Mouse (Mus musculus) CD4-positive, CD25-positive, alpha-beta regulatory T cell, adult 4 months (primary cell): Measurements from ENCODE around the gene Tarbp1. TPM values are rescaled to one million over a fixed set of nuclear protein-coding genes. Genes with fewer than 3 reads are reported as not detected.
"Not testable (repeated sequence)": the region's sequence is repeated elsewhere in the genome, so short reads cannot be mapped to it uniquely, and the experiment has no call there.

ENCODE experiments used
- ATAC-seq: one replicate; pipeline ENCODE4 v1.8.0; 2017
- polyA plus RNA-seq, 2 experiments: library from polyadenylated mRNA; unstranded; fragments of 100-300 nt; shearing (Covaris generic); gene quantifications; one replicate each; pipeline ENCODE4 v1.2.1; 2017

The Tarbp1 gene
- polyA plus RNA-seq, 2 experiments from 2014 or later = 2.0 to 2.2 TPM

- no peak for ATAC-seq
Measured at GRCm38 (mm10) chr8:126494160-126495110, 19.6 kb upstream of the Tarbp1 start.

GRCm38 (mm10) chr8:126482938-126483337 is 8.1 kb upstream of the Tarbp1 start:
- peak; percentile 94 for ATAC-seq

GRCm38 (mm10) chr8:126482348-126482720 is 7.5 kb upstream of the Tarbp1 start:
- ATAC-seq = no peak

- ATAC-seq = peak; percentile 47
Measured at GRCm38 (mm10) chr8:126481494-126482347, 6.9 kb upstream of the Tarbp1 start.

GRCm38 (mm10) chr8:126480366-126480765 is 5.5 kb upstream of the Tarbp1 start:
- no peak for ATAC-seq

- ATAC-seq = no peak
Measured at GRCm38 (mm10) chr8:126478714-126479113, 3.8 kb upstream of the Tarbp1 start.

- peak; percentile 33 for ATAC-seq
Measured at GRCm38 (mm10) chr8:126476151-126476855, 1.4 kb upstream of the Tarbp1 start.

GRCm38 (mm10) chr8:126475738-126476137 is 873 bp upstream of the Tarbp1 start:
- not testable (repeated sequence) for ATAC-seq

GRCm38 (mm10) chr8:126473802-126474298 is 1.0 kb downstream of the Tarbp1 start:
- no peak for ATAC-seq

- ATAC-seq = no peak
Measured at GRCm38 (mm10) chr8:126464071-126464470, 10.8 kb downstream of the Tarbp1 start.

GRCm38 (mm10) chr8:126461735-126462134 is 13.1 kb downstream of the Tarbp1 start:
- no peak for ATAC-seq

GRCm38 (mm10) chr8:126460274-126460673 is 14.6 kb downstream of the Tarbp1 start:
- no peak for ATAC-seq

GRCm38 (mm10) chr8:126455383-126455782 is 19.5 kb downstream of the Tarbp1 start:
- no peak for ATAC-seq

- no peak for ATAC-seq
Measured at GRCm38 (mm10) chr8:126451158-126451557, 23.7 kb downstream of the Tarbp1 start.

GRCm38 (mm10) chr8:126438937-126439336 is 35.9 kb downstream of the Tarbp1 start:
- ATAC-seq = no peak

GRCm38 (mm10) chr8:126433827-126434226 is 41.0 kb downstream of the Tarbp1 start:
- ATAC-seq = no peak

GRCm38 (mm10) chr8:126429635-126430034 is 45.2 kb downstream of the Tarbp1 start:
- no peak for ATAC-seq

- no peak for ATAC-seq
Measured at GRCm38 (mm10) chr8:126424946-126425345, 49.9 kb downstream of the Tarbp1 start.

GRCm38 (mm10) chr8:126424163-126424562 is 50.7 kb downstream of the Tarbp1 start:
- ATAC-seq = no peak

GRCm38 (mm10) chr8:126422920-126423300 is 52.0 kb downstream of the Tarbp1 start:
- no peak for ATAC-seq

GRCm38 (mm10) chr8:126422174-126422919 is 52.5 kb downstream of the Tarbp1 start, which contains the start of gene Coa6:
Gene Coa6 (plus strand): TSS chr8:126422515.
- ATAC-seq = peak; percentile 98

GRCm38 (mm10) chr8:126420834-126421233 is 54.0 kb downstream of the Tarbp1 start:
- ATAC-seq = peak; percentile 8
